Mouse (Mus musculus): ENCODE measurements at regions not wholly inside any gene's neighbourhood (a gene's known extent, or its start where the extent isn't known, plus 50 kb on each side); places are given as distances from the start of the nearest gene placed in this dataset.

DNA sequence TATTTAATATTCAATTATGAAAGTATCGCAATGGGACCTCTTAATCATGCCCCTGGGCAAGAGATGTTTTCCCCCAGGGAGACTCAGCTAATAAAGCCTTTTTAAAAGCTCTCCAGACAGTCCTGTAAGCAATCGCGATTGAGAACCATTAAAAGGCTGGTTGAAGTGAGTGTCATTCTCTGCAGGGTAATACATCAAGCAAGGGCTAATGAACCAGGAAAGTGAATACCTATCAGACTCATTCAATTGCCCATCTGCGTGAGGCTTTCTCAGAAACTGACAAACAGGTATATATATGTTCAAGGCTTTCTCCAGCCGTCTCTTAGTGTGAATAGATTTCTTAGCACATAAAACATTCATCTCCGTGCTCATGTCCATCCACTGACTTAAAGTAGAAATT lies 286.8 kb upstream of the Xrcc4 start:
- no peak for DNase-seq (ENCODE audit: low spot score)

DNA sequence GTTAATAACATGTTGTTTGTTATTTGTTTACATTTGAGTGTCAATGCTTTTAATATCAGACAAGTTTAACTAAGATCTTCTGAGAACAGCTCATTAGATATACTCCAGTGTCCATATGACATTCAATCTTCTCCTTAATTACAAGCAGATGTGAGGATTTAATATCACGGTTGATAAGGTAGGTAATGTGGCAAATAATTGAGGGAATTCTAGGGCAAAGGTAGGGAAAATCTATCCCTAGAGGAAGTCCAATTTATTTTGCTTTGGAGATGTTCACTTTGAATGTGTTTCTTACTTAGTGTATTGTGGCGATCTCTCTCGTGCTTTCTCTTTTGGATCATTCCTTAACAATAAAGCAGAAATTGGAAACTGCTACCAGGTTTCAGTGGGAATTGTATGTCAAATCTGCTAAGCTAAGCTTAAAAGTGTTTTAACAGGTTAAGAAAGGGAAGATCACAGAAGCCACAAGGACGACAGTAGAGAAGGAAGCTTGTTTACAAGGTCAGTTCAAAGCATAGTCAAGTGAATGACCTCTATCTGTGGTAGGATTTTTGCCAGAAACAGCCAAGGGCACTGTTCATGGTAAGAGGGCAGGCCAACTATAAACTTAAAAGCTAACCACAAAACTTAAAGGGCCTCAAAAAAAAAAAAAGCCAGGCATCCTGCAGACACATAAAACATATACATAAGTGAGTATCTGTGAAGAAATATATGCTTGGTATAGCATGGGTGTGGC lies 282.2 kb upstream of the Xrcc4 start:
- DNase-seq (ENCODE audit: low spot score), result no peak

DNA sequence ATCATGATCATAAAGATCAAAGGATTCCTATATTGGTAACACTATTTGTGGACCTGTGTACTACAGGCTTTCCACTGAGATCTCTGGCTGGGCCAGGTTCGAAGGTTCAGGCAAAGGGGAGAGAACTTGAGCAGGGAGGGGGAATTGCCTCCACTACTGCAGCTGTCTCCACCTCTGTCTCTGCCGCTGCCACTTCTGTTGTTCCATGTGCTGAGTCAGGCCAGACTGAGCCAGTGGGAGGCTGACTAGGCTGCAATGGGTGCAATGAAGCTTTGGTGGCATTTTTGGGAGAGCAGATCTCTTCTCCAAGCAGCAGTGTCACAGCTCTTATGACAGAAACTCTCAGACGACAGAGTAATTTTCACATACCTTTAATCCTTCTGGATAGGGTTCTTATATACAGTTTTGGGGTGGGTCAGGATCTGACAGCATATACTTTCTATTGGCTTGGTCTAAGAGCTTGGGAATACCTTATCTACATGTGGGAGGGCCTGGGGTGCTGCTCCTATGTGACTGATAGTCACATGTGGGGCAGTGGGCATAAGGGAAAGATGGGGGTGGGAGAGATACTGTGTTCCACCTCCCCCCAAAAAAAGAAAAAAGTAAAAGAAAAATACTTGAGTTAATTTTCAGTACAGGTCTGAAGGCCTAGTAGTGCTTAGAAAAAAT lies 281.5 kb upstream of the Xrcc4 start:
- DNase-seq (ENCODE audit: low spot score), result no peak

DNA sequence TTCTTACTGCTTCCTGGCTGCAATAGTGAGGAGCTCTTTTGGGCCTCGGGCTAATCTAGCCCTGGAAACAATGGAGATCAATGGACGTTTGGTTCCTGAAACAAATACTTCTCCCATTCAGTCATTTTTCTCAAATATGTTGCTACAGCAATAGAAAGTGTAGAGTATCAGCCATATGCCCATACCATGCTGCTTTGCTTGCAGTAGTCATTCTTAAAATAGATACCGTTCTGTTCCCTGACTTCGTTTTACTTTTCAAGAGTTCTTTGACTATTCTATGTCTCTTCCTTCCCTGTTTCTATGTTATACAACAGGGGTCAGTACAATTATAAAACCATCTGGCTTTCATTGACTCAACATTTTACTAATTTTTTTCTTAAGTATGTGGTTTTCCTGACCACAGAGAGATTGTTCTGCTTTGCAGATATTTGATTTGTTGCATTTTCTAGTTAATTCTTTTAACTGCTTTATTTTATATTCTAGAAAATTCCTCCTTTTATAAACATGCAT lies 275.2 kb upstream of the Xrcc4 start:
- no peak for DNase-seq (ENCODE audit: low spot score)

DNA sequence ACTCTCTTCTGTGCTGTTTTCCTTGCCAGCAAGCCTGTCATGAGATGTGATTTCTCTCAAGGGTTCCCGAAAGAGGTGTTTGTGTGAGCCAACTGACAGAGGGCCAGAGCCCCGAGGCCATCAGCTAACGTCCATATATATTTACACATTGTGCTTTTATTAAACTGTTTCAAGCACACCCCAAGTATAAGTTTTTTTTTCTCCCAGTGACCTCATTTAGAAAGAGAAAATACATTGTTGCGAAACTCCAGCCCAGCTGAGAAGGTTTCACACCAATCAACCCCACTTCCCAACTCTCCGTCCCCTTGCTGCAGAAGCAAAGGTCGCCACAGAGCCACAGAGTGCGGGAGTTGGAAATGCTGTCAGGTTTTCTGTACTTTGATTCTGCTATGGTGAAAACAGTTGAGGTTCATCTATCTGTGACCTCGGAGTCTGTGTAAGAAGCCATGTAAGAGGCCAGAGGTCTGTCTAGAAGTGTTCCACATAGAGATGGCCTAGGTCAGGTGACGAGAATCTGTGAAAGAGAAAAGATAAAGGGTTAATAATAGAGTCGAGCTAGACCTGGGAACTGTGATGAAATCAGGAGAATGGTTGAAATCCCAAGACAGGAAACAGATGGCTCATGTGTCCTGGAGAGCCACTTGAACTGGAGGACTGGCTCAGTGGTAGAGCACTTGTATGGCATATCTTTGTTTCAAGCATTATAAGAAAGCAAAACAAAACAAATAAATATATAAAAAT lies 270.6 kb upstream of the Xrcc4 start:
- no peak for DNase-seq (ENCODE audit: low spot score)

DNA sequence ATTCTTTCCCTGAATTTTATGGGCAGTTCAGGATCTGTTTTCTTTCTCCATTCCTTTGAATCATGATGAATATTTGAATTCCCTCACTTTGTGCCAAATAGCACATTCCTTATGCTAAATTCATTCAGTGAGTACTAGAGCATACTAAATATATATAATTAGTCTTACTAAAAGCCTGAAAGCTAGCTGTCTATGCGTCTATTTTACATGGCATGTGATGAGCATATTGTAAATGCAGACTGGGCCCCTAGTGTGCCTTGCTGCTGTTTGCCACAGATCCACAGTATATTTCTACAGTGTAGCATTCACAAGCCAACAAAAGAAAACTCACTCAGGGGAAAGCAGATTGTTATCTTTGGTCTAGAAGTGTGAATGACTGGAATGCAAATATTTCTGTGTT lies 268.7 kb upstream of the Xrcc4 start:
- no peak for DNase-seq (ENCODE audit: low spot score)

DNA sequence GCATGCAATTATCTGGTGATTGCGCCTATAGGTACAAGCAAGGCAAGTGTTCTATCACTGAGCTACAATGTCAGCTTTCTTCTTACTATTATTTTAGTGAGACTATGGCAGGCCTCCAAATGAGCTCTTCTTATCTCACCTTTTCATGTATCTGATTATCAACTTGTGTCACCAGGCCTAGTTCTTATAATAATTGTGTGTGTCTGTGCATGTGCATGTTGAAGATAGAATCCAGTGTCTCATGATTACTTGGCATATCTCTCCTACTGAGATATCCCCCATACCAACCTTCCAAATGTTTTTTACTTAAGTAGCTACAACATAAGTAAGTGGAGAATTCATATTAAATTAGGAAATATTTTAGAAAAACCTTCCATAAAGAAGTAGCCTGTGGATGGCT lies 266.2 kb upstream of the Xrcc4 start:
- no peak for DNase-seq (ENCODE audit: low spot score)

DNA sequence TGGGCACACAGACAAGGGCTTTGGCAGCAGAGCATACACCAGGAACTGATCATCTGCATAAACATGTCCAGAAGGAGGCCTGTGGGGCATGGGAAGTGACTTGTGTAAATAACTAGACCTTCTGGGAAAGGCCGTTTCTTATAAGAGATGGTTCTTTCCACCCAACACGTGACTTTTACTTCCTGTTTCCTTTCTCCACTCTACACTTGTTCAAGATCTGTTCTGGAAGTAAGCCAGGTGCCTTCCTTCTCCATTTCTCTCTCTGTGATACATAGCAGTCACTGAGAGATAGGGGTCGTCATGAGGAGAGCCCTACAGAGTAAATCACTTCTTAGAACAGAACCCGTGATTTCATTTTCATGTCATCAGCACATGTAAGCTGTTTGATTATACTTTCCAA lies 253.4 kb upstream of the Xrcc4 start:
- DNase-seq (ENCODE audit: low spot score), result no peak

DNA sequence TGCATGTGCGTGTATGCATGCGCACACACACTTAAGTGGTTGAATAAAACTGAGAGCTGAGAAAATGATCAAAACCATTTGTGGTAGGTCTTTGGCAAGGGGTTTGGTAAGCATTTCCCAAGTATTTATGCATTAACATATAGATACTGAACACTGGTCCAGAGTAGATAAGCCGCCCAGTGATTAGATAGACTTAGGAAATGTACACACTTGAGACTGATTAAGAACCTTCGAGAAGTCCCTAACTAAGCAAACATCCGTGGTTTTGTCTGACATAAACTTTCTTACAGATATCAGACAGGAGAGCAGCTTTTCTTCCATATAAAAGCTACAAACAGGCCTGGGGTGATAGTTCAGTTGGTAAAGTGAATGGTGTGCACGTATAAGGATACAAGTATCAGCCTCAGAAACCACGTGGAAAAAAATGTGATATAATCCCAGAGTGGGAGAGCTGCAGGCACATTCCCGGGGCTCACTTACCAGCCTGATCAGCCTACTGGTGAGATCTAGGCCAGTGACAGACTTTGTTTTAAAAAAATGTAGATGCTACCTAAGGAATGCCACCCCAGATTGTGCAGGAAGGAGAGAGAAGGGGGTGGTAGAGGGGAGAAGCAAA lies 252.3 kb upstream of the Xrcc4 start:
- DNase-seq (ENCODE audit: low spot score), result no peak

DNA sequence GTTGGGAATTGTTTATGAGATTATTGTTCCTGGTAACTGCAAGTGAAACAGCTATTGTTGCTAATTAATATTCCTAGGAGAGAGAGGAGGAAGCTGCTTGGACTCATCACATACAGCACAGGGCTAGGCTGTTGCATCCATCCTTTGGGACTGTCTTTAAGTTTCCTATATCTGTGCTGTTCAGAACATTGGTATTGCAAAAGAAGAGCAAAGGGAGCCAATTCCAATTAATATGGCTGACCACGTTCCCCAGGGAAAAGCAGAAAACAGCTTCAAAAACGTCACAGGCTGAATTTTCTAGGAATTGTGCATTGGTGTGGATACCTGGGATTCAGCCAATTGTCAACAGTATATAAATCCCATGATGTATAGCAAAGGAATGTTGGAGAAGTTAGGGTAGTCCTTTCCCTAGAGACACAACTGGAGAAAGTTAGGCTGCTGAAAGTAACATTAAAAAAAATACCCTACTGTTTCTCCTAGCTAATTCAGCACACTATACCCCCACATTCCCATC lies 251.3 kb upstream of the Xrcc4 start:
- DNase-seq (ENCODE audit: low spot score), result no peak

DNA sequence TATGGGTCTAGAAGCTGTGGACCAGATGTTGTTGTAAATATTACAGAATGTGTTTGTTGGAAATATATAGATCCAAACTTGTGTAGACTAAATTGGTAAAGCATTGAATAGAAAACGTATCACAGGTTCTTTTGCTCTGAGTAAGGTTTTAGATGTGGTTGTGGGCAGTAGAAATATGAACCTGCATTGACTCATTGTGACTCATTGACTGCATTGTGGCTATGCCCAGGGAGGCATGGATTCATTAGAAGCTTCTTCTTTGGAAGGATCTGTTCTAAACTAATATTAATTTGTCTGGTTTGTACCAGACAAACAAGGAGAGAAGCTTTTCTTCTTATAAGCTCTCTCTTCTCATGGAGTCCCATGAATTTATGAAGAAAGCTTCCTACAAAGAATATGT lies 248.2 kb upstream of the Xrcc4 start:
- no peak for DNase-seq (ENCODE audit: low spot score)

DNA sequence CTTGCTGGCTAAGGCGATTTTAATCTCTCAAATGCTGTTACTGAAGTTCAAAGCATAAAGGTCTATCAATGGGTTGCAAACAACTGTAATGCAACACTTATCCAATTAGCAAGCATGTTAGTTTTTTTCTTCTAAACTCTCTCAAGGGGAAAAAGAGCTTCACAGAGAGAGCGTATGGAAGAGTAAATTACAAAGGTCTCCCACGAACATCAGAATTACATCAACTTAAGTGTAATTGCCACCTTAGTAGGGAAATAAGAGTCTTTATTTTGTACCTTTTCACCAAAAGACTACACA lies 246.3 kb upstream of the Xrcc4 start:
- no peak for DNase-seq (ENCODE audit: low spot score)

DNA sequence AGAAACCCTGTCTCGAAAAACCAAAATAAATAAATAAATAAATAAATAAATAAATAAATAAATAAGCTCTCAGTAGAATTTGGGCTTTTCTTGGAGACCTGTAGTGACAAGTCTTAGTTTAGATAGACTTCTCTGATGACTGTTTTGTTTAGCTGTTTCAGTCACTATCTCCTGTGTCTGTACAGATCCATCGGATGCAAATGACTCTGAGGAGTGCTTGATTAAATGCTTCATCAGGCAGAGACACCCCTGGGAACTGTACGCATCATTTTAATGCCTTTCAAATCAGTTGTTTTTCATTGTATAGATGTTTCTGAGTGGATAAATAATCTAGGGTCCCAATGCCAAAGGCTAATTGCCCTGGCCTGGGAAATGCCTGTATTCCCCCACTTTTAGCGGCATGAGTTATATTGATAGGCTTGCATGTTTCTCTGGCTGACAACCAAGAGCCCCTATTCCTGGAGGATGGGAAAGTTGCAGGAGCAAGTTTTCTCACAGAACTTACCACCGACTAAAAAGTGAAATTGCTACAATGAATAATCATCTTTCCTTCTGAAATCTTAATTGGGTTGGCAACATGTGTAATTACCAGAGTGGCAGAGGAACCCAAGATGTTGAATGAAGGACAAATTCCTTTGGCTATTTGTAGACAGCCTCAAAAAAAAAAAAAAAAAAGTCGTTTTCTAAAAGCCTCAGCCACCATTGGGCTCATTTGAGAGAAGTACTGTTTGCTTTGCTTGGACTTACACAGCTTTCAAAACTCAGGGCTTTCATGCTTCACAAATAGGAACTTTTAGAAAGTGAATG lies 245.7 kb upstream of the Xrcc4 start:
- DNase-seq (ENCODE audit: low spot score), result no peak

DNA sequence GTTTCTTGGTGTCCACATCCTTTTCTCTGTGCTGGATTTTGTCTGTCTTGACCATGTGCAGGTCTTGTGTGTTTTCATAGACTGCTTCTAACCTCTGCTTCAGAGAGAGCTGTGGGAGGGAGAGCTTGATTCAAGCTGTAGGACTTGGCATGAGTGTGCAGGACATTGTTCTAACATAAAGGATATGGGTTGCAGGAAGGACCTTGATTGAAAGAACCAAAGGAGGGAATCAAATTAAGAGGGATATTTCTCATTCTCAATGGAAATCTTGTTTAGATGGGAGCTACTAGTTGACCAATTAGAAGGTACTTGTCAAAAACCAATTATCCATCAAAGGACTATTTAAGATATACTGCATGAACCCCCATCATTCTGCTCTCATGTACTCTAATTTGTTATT lies 244.9 kb upstream of the Xrcc4 start:
- DNase-seq (ENCODE audit: low spot score), result no peak

DNA sequence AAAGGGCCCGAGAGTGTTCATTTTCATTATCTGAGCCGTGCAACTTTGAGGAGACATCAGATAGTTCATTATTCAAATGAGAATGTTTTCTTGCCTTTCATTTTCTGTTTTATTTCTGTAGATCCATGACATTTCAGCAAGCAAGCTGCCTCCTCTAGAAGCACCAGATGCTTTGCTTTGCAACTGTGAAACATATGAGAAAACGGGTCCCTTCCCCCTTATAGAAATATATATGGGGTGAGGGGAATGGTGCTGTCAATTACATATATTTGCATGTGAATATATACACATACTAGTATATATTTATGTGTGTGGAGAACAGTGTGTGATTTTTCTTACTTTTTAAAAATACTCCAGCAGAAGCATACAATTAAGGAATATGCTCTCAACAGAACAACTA lies 235.8 kb upstream of the Xrcc4 start:
- DNase-seq (ENCODE audit: low spot score), result no peak

DNA sequence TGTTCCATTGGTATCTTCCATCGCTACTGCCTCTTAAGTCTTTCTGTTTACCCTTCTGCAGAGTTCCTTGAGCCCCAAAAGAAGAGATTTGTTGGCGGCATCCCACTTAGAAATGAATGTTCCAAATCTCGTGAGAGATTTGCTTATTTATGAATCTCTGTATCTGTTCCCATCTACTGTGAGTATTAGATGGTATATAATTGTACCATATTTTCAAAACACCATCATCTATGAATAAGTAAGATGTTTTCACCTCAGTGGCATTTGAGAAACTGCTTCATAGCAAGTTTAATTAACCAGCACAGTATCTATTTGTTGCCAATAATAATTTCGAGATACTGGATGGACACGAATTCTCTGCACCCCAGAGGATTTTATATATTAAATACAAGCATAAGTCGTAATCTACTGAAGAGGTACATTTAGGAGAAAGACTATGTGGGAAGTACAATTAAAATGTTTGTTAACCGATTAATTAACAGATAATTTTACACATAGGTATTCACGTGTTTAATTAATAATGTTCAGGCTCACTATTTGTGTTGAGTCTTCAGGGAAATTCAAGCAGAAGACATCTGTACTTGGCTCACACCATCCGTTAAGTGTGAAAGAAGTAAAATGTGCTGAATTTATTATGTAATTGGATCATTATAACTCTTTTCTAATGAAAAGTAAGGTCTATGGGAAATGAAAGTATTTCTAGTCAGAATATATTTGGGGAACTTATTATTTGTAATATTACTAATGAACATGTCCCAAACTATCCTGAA lies 224.0 kb upstream of the Xrcc4 start:
- DNase-seq (ENCODE audit: low spot score), result no peak

DNA sequence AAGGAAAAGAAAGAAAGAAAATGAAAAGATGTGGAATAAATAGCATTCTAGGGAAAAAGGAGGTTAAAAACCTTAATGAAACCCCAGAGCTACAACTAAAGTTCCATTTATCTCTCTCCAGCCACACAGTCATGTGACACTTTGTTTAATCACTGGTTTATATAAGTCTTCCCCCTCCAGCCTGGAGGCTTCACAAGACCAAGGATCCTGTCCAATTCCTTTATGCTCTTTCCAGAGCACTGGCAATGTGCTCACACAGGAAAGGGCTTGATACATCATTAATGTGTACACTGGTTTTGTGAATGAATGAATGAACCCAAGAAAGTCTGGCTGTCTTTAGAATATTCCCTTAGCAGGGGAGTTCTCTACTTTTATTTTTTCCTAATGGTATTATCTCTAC lies 221.1 kb upstream of the Xrcc4 start:
- DNase-seq (ENCODE audit: low spot score), result no peak

DNA sequence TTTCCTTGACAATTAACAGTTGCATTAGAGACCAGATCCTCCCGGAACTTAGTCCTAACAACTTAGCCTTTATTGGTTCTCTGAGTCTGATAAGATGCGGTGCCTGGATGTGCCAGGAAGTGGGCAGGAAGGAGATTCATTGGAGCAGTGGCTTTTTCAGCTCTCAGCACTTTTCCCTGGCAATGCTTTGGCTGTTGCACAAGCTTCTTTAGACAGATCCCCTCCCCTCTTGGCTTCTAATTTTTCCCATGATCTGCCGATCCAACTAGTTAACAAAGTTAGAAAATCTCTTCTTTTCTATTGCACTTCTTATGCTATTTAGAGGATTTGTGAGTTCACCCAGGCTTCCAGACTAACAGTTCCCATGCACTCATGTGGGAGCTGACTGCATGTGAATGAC lies 211.1 kb upstream of the Xrcc4 start:
- DNase-seq (ENCODE audit: low spot score), result no peak

DNA sequence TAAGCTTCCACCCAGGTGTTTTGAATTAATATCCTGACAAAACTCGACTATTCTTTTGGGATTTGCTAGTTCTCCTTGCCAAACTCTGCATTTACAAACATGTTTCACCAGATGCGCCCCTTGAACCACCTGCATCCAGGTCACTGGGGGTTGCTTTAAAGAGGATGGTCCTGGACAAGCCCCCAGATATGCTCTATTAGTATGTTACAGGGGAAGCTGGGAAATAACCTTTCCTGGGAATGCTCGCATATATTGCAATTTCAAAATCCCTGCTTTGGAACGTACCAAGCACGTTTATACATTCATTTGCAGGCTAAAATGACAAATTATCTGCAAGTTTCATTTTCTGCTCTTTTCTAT lies 205.2 kb upstream of the Xrcc4 start:
- no peak for DNase-seq (ENCODE audit: low spot score)

DNA sequence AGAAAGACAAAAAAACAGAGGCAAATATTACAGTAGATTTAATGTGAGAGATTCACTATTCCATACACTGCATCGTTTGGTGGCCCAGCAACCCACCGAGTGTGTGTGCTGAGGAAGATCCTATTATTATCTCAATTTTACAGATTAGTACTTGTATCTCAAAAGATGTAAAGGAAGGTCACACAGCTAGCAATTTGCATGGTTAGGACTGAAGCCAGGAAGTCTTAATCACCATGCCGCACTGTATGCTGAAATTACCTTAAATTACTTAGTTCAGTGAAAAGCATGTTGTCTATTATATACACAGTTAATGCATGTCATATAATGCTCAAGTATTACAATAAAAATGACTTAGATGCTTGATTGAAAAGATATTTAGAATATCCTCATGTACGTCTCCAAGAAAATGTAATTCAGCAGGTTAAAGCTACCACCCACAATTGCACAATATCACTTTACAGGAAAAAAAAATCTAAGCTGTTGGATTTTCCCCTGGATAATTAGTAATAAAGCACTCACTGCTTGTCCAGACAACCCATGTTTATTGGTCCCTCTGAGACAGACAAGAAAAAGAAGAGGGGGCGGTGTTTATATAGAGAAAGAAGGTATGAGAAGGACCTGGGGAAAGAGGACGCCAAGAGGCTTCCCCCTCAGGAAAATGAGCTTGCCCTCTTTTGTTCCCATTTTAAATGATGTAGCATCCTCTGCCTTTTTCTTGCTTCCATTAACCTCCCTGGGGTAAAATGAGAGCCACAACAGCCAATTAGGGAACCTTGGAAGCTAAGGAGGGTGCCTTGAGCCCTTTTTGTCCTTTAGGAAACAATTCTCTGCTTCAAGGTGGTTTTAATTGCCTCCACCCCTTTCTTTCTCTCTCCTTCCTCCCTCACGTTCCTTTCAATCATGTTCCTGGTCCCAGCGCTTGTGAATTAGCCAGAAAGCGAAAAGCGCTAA lies 204.6 kb upstream of the Xrcc4 start:
- DNase-seq (ENCODE audit: low spot score), result no peak
